Mouse (Mus musculus): ENCODE results near the gene Klhl30.

The Klhl30 gene

GRCm38 (mm10) chr1:91365816-91366214 is 15.0 kb downstream of the Klhl30 start:
- DNase-seq, result no peak

- peak; percentile 28 for DNase-seq
These were observed 15.6 kb downstream of the Klhl30 start, which contains the start of gene Erfe for GRCm38 (mm10) chr1:91366215-91367108. Erfe (plus strand) TSS chr1:91366430.

GRCm38 (mm10) chr1:91367295-91367694 is 16.5 kb downstream of the Klhl30 start:
- no peak for DNase-seq

- no peak for DNase-seq
These were observed 18.6 kb downstream of the Klhl30 start for GRCm38 (mm10) chr1:91369408-91369807.

- no peak for DNase-seq
These were observed 19.2 kb downstream of the Klhl30 start for GRCm38 (mm10) chr1:91370055-91370454.

- DNase-seq, result no peak
These were observed 22.6 kb downstream of the Klhl30 start for GRCm38 (mm10) chr1:91373414-91373835.

- peak; percentile 69 for DNase-seq
These were observed 29.8 kb downstream of the Klhl30 start for GRCm38 (mm10) chr1:91380453-91381090.

- DNase-seq, result no peak
These were observed 30.3 kb downstream of the Klhl30 start for GRCm38 (mm10) chr1:91381091-91381471.

GRCm38 (mm10) chr1:91390369-91390768 is 39.6 kb downstream of the Klhl30 start:
- no peak for DNase-seq

GRCm38 (mm10) chr1:91397927-91398259 is 47.1 kb downstream of the Klhl30 start:
- DNase-seq, result no peak

- peak; percentile 80 for DNase-seq
These were observed 47.6 kb downstream of the Klhl30 start, which contains the start of gene Ilkap for GRCm38 (mm10) chr1:91398260-91399062. Ilkap (minus strand) TSS chr1:91398815.

- no peak for DNase-seq
These were observed 54.2 kb downstream of the Klhl30 start for GRCm38 (mm10) chr1:91404976-91405375.

- no peak for DNase-seq
These were observed 54.8 kb downstream of the Klhl30 start for GRCm38 (mm10) chr1:91405406-91406169.

- no peak for DNase-seq
These were observed 57.0 kb downstream of the Klhl30 start for GRCm38 (mm10) chr1:91407819-91408218.

GRCm38 (mm10) chr1:91411631-91412285 is 60.9 kb downstream of the Klhl30 start:
- no peak for DNase-seq
